Mouse (Mus musculus) retina, postnatal 1 day (tissue): ENCODE data around the gene Ipmk.

Experiments used
- DNase-seq: peaks from one replicate; pipeline ENCODE4 v3.0.0-alpha.2; 2012

Gene Ipmk

GRCm38 (mm10) chr10:71341290-71341689 is 6.3 kb upstream of the Ipmk start:
- no peak for DNase-seq

- peak; percentile 38 for DNase-seq
Measured at GRCm38 (mm10) chr10:71342030-71342805, 5.3 kb upstream of the Ipmk start.

- no peak for DNase-seq
Measured at GRCm38 (mm10) chr10:71343130-71343529, 4.4 kb upstream of the Ipmk start.

GRCm38 (mm10) chr10:71343567-71344265 is 3.8 kb upstream of the Ipmk start:
- DNase-seq = no peak

DNA sequence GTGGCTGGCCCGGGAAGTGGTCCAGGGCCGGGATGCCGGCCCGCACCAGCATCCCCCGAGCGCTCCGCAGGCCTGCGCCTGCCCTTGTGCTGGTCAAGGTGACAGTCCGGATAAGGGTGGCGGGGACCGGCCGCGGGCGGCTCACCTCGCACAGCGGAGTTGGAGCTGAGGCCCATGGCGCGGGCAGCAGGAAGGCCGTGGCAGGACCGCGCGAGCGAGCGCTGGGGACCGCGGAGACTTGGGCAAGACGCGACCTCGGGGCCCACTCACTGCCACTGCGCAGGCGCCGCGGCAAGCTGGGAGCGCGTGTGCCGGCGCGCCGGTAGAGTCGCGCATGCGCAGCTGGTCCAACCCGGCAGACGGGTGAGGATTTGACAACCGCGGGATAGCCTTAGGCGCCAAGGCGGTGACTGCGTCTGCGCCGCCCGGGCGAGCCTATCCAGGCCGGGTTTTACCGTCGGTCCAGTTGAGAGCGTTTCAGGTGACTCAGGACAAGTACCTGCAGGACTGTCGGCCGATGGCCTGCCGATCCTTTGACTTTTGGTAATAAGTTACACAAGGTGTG is 2.9 kb upstream of the Ipmk start, which contains the start of gene Cisd1:
Cisd1 (minus strand) TSS at position 376 of the 565 bp plus-strand sequence.
- peak; percentile 97 for DNase-seq

DNA sequence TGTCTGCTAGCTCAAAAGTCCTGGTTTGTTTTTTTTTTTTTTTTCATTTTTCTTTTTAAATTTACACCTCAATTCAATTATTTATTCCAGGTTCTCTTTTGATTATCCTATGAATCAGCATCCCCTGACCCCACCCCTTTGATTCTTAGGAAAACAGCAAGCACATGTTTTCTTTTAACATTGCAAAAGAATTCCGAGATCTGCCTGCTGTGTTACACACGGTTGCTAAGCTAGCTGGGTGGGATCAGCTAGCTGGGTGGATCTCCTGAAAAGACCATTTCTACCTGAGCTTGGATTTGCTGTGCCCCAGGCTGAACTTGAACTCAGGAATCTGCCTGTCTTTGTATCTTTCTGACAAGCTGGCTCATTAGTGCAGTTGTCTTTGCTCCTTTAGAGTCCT is 1.5 kb upstream of the Ipmk start:
- DNase-seq = no peak

GRCm38 (mm10) chr10:71346722-71347508 is 648 bp upstream of the Ipmk start:
- peak; percentile 33 for DNase-seq

GRCm38 (mm10) chr10:71347964-71348636 is 537 bp downstream of the Ipmk start:
- peak; percentile 56 for DNase-seq

DNA sequence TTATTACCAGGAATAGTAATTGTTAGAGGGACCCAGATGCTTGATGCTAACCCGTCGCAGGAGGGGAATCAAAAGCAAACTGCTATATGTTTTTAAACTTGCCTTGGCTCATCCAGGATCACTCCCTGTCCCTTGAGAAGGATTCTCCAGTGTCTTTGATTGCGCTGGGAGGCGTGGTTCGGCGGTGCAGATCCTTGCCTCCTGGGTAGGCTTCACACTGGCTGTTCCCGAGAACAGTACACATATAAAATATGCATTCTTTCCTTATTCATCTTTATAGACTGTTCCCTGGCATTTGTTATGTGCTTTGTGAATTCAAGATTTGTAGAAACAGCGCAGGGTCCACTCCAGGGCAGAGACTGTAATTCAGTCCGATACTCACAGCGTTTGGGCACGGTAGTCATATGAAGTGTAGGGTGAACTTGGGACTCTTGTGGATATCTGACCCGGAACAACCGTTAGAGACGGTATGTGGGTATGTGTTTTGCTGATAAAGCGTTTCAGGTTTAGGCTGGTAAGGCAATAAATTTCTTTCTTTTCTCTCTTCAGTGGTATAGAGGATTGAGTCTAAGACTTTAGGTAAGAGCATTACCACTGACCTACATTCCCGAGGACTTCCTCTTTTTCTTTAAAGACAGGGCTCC is 1.2 kb downstream of the Ipmk start:
- no peak for DNase-seq

DNA sequence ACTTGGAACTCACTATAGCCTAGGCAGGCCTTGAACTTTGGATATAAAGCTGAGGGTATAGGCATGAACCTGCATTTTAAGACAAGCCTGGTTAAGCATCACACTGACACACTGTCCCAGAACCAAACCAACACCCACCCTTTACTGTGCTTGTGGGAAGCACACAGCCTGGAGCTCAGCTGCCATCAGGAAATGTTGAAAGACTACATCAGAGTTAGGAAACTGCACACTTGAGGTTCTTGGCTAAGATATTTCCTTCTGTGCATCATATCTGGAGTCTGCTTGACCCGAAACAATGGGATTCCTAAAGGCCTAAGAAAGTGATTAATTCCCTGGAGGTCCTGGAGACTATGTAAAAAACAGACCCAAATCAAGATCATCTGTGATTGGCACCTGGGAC is 1.7 kb downstream of the Ipmk start:
- DNase-seq = no peak

DNA sequence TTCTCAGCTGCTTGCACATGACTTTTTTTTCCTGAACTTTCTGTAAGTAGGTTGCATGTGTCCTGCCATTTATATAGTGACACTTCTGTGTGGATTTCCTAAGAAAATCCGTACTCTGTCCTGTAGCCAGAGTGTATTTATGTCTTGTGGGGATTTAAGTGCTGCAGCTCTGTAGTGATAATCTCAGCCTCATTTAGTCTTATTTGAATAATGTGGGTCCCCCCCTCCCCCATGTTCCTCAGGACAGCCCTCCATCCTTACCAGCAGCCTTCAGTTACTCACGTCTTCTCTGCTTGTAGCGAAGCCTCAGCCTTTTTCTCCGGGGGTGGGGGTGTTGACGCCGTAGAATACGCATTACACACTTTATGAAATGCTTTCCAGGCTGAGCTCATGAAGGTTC is 3.7 kb downstream of the Ipmk start:
- DNase-seq = no peak

- DNase-seq = no peak
Measured at GRCm38 (mm10) chr10:71353850-71354249, 6.3 kb downstream of the Ipmk start.

DNA sequence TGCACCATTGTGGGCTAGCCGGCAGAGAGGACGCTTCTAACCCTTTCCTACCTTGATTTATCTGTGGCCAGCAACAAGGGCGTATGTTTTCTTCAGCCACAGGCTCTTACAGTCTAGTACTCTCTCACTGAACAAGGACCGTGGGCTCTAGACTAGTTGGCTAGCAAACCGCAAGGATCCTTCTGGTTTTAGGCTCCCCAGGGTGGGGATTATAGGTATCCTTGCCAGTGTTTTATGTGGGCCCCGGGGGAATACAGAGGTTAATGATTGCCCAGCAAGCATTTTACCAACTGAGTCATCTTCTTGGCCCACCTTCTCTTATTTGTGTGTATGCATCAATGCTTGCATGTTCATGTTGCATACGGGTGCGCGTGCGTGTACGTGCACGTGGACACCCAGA is 7.4 kb downstream of the Ipmk start:
- no peak for DNase-seq

GRCm38 (mm10) chr10:71361044-71361443 is 13.5 kb downstream of the Ipmk start:
- peak; percentile 51 for DNase-seq

DNA sequence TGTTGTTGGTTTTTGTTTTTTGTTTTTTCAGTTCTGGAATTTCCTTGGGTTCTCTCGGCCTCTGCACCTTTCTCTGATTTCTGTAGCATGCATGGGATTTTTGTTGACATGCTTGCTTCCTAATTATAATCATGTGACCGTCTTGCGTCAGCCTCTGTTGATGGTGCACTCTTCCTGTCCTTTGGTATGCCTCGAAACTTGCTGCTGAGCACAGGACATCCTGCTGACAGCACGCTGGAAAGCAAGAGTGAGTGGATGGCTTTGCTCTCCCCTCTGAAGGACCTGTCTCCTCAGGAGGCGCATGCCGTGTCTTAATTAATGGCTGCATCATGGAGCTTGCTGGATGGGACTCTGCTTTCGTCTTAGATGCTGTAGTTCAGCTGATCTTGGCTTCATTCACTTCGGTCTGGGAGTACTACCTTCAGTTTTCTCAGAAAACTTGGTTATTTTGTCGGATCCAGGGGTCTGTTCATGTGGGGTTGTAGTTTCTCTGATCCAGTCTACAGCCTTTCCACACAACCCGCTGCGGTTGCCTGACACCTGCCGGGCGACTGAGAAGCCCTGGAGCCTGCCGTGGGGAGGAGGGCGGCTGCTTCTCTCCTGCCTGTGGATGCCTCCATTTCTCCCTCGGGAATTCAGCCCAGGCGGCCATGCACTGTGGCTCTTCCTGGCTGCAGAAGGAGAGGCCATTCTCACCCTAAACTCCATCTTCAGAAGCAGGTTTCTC is 14.4 kb downstream of the Ipmk start:
- peak; percentile 35 for DNase-seq

DNA sequence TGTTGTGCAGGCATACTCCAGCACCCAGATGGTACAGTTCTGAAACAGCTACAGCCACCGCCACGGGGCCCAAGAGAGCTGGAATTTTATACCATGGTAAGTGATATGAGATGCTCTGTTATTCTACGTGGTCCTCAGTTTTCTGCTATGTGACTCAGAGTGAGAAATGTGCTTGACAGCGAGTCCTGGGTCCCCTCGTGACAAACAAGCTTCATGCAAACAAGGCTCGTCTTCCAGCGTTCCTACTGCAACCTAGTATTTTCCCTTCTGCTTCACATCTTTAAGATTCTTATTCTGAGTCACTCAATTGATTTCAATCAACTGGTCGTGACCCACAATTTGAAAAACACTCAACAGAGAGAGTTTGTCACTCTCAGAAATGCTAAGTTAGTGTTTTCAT is 15.9 kb downstream of the Ipmk start:
- DNase-seq = no peak

DNA sequence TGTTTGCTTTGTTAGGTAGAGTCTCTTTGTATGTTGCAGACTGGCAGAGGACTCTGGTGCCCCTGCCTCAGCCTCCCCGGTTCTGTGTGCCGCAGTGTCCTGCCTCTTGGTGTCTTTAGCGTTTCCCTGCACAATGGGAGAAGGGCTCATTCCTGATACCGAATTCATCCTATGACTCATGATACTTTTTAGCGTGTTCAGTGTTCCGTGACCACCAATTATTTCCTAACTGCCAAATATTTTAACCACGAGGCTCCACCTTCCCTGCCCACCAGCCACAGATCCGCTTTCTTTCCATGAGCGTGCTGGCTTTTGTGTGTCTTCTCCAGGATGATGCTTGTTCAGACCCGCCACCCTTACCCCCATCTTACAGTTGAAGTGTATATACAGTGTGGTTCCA is 16.3 kb downstream of the Ipmk start:
- no peak for DNase-seq

- DNase-seq = no peak
Measured at GRCm38 (mm10) chr10:71368128-71368940, 20.8 kb downstream of the Ipmk start.

DNA sequence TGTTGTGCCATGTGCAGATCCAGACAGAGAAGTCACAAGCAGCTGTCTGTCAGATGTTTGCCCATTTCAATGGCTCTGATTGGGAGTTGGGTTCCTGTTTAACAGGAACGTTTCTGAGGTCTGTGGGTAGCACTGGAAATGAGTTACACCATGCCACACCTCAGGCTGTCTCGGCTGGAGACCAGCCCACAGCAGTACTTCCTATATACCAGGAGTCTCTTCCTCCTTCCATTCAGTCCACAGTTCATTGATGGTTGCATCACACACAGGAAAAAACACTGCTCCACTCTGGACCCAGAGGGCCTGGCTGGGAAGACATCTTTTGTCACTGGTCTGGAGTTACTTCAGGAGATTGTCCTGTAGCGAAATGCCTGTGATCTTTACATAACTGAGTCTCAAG is 21.9 kb downstream of the Ipmk start:
- no peak for DNase-seq

DNA sequence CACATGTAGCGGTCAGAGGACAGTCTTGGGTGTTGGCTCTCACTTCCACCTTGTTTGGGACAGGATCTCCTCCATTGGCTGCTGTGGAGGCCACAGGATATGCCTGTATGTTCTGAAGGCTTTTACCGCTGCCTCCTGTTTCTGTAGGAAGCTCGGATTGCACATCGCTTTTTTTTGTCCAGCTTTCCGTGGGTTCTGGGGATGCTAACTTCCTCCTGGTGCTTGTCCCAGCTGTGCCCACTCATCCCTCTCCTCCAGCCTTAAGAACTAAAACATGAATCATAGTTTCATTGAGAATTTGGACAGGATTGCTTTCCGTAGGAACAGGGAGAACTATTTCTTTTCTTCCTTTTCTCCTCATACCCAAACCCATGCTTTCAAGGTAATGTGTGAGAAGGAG is 24.3 kb downstream of the Ipmk start:
- no peak for DNase-seq

DNA sequence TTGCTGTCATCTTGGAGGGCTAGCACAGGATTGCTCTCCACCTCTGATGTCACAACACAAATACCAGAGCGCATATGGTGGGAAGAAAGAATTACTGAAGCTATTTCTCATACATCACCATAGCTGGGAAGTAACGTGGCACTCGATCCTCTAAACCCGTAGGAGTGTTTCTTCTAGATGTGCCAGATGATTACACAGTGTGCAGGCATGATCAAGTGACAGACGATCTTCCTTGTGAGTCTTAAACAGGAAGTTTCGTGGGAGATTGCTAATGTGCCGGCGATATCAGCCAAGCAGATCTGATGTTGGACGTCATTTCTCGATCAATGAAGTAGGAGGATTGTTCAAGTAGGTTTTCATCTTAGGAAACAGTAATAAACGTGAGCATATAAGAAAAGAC is 26.1 kb downstream of the Ipmk start:
- DNase-seq = no peak
